Comparison of ENCODE assay signal across 18 mouse cellular contexts in the genomic region with DNA sequence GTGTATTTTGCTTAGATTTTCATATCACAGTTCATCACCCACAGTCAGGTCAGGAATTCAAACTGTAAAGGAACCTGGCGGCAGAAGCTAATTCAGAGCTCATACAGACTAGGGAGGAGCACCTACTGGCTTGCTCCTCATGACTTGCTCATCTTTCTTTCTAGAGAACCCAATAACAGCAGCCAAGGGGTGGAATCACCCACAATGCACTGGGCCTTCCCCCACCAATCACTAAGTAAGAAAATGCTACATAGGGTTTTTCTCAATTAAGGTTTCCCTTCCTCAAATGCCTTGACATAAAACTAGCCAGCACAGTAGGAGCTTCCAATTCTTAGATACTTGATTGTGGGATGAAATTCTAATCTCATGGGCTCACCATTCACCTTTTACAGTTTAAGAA. TPM values are rescaled to one million over a fixed set of nuclear protein-coding genes. Genes with fewer than 3 reads are reported as not detected.
DNase-seq lines count a peak whose midpoint lies in the region; ATAC-seq lines count a peak whose summit lies in the region.
"Had no signal": no experiment of that assay in that cellular context is flagged by ENCODE, and none has a peak within 500 bp of the region (broad histone marks: within the 10 kb centered on the region; RNA-seq: fewer than 3 reads in every experiment).

No protein-coding gene starts in this region.

- 0 out of 2 replicates have a peak, but pooled peaks have one; percentile 39 for ATAC-seq in common myeloid progenitor, adult 5-6 weeks (replicated peaks; ENCODE audit: low read depth, poor library complexity, severe bottlenecking)
- ATAC-seq in megakaryocyte progenitor cell, adult 5-6 weeks (replicated peaks; ENCODE audit: poor library complexity): peak; percentile 57
- ATAC-seq: activated CD4-positive, CD25-positive, alpha-beta regulatory T cell, adult 4 months; forebrain, embryonic 16.5 days; hindbrain, postnatal 0 days; Patski had no signal

- peak; percentile 68 to 71 for DNase-seq in spleen, postnatal 36 days (ENCODE audit: low spot score in 2 of 2)
- no peak for DNase-seq in spleen, postnatal 14 days (ENCODE audit: low spot score in 2 of 2)
- no peak for DNase-seq in gastrocnemius, adult 18-20 months (ENCODE audit: low spot score)
- DNase-seq in urinary bladder, postnatal 10 days (ENCODE audit: low spot score): no peak
- no peak for DNase-seq in cerebellum, adult 18-20 months
- DNase-seq: adrenal gland, adult 2 months; adrenal gland, postnatal 25 days; cerebellum, adult 8-10 months; cerebellum, postnatal 14 days; gastrocnemius, adult 2 months; gastrocnemius, postnatal 25 days; heart, postnatal 14 days had no signal

RNA-seq across cellular contexts. Expression of a gene that starts 17.8 kb away (rescaled TPM):
- 23.9 and 29.4 TPM in 2 replicates for total RNA-seq in common myeloid progenitor, adult 5-6 weeks (2017)
- 36.5 and 40.8 TPM in 2 replicates for total RNA-seq in megakaryocyte progenitor cell, adult 5-6 weeks (2015)
- total RNA-seq in megakaryocyte progenitor cell, adult 5-6 weeks (2017): 20.7 and 23.7 TPM in 2 replicates
- 1 to 10 TPM; 1.9 to 3.6 TPM for total RNA-seq in gastrocnemius, adult 18-20 months (2021)

Comparison
In these comparisons a context has a peak if more than half of its experiments do, and no peak if none do; other contexts are left out.
1. DNase-seq: peak in spleen, postnatal 36 days (2 of 2); none in spleen, postnatal 14 days (0 of 2), gastrocnemius, adult 18-20 months (single experiment), urinary bladder, postnatal 10 days (single experiment) and cerebellum, adult 18-20 months (0 of 2).